Mouse (Mus musculus): Measurements from ENCODE around the gene Abhd11.

DNA sequence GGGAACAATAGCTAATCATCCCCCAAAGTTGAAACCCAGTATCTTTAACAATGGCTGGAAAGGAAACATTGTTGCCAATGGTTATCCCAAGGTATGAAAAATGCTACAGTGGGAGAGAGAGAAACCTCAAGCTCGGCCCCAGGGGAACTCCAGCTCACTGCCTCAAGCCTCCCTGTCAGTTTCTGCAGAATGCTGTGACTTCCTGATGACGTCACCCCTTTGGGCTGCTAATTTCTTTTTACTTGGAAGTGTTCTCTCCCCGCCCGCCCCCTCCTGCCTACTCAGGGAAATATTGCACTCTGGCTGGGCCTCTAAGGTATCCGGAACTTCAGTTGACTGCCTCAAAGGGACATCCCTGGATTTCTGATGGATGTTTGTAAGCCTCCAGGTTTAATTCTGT lies 45.4 kb upstream of the Abhd11 start:
- TF ChIP-seq CTCF (IDR thresholded peaks at IDR 0.05; ENCODE audit: control insufficient read depth, insufficient read depth, low read length) (no peak), POLR2A (IDR thresholded peaks at IDR 0.05; ENCODE audit: borderline replicate concordance, control insufficient read depth, low read depth, low read length) (no peak)

All from bone marrow, adult 2 months (tissue).